Mouse (Mus musculus): ENCODE measurements around the gene Dlec1. TPM values are rescaled to one million over a fixed set of nuclear protein-coding genes. Genes with fewer than 3 reads are reported as not detected.

Gene Dlec1
- polyA plus RNA-seq, 1 experiment from 2014 or later = 0.12 TPM

- Histone ChIP-seq H3K4me2 (no peak overlapping the region), H3K27ac (no peak overlapping the region), H3K9ac (no peak overlapping the region), H3K4me1 (no peaks in the 10 kb centered on the region), H3K27me3 (replicated peaks) (no peaks in the 10 kb centered on the region), H3K36me3 (no peaks in the 10 kb centered on the region), H3K4me3 (no peak overlapping the region), H3K9me3 (replicated peaks) (no peaks in the 10 kb centered on the region)
- WGBS (ENCODE audit: insufficient replicate concordance) = 23% methylated on average over 3 of the region's 3 CpGs
- ATAC-seq = no peak
Measured at GRCm38 (mm10) chr9:119181241-119181728, 79.0 kb downstream of the Dlec1 start.

GRCm38 (mm10) chr9:119192202-119192990 lies 90.1 kb downstream of the Dlec1 start:
- no peak overlapping the region for H3K4me2 ChIP-seq
- no peak overlapping the region for H3K4me3 ChIP-seq
- ATAC-seq = no peak
- H3K27me3 ChIP-seq (replicated peaks) = no peaks in the 10 kb centered on the region
- no peak overlapping the region for H3K9ac ChIP-seq
- H3K36me3 ChIP-seq = no peaks in the 10 kb centered on the region
- H3K4me1 ChIP-seq = no peaks in the 10 kb centered on the region
- H3K9me3 ChIP-seq (replicated peaks) = no peaks in the 10 kb centered on the region
- H3K27ac ChIP-seq = no peak overlapping the region
- WGBS (ENCODE audit: insufficient replicate concordance) = 37% methylated on average over 11 of the region's 11 CpGs

Other genes starting within 250 kb of the Dlec1 start
- 3.9 and 4.4 TPM in 2 replicates for gene Ctdspl, start 176.0 kb upstream of the Dlec1 start, polyA plus RNA-seq (2016; fragmentation: Nextera tagmentation; extraction: Ambion mirVana)
- gene Vill, start 49.7 kb upstream of the Dlec1 start, polyA plus RNA-seq (2016; fragmentation: Nextera tagmentation; extraction: Ambion mirVana) = 12.1 and 12.7 TPM in 2 replicates
- 2.8 and 3.1 TPM in 2 replicates for gene Plcd1, start 9.0 kb upstream of the Dlec1 start, polyA plus RNA-seq (2016; fragmentation: Nextera tagmentation; extraction: Ambion mirVana)
- 0.55 and 0.85 TPM in 2 replicates for gene Acaa1b, start 54.6 kb downstream of the Dlec1 start, polyA plus RNA-seq (2016; fragmentation: Nextera tagmentation; extraction: Ambion mirVana)
- gene Gm47289, start 56.7 kb downstream of the Dlec1 start, polyA plus RNA-seq (2016; fragmentation: Nextera tagmentation; extraction: Ambion mirVana) = not detected in 2 replicates
- not detected in 2 replicates for gene Slc22a13, start 106.6 kb downstream of the Dlec1 start, polyA plus RNA-seq (2016; fragmentation: Nextera tagmentation; extraction: Ambion mirVana)
- 11.1 and 12.2 TPM in 2 replicates for gene Oxsr1, start 219.9 kb downstream of the Dlec1 start, polyA plus RNA-seq (2016; fragmentation: Nextera tagmentation; extraction: Ambion mirVana)
- gene Acaa1a, start 237.2 kb downstream of the Dlec1 start, polyA plus RNA-seq (2016; fragmentation: Nextera tagmentation; extraction: Ambion mirVana) = 38.0 and 43.1 TPM in 2 replicates
- 21.3 and 22.2 TPM in 2 replicates for gene Myd88, start 238.9 kb downstream of the Dlec1 start, polyA plus RNA-seq (2016; fragmentation: Nextera tagmentation; extraction: Ambion mirVana)

Measured in liver, embryonic 12.5 days (tissue).